Mouse (Mus musculus): ENCODE results near the gene Mical3. TPM values are rescaled to one million over a fixed set of nuclear protein-coding genes. Genes with fewer than 3 reads are reported as not detected.

The Mical3 gene
- polyA plus RNA-seq, 1 experiment from 2014 or later, result 18.0 TPM

- H3K4me3 ChIP-seq (ENCODE audit: low read depth, low read length), result no peak overlapping the region
- no peak overlapping the region for H3K27ac ChIP-seq (ENCODE audit: low read depth, low read length)
- WGBS, result 79% methylated on average over 14 of the region's 14 CpGs
Observed at GRCm38 (mm10) chr6:121043434-121044189, 87.2 kb downstream of the Mical3 start.

GRCm38 (mm10) chr6:121039719-121040118, 91.1 kb downstream of the Mical3 start:
- 91% methylated on average over 3 of the region's 3 CpGs for WGBS
- no peaks in the 10 kb centered on the region for H3K36me3 ChIP-seq (ENCODE audit: control insufficient read depth, insufficient read depth, low read length)
- no peak for DNase-seq (ENCODE audit: low spot score)

More at GRCm38 (mm10) chr6:121043434-121044189, 87.2 kb downstream of the Mical3 start:
- H3K9me3 ChIP-seq (ENCODE audit: control insufficient read depth, low read length), result no peaks in the 10 kb centered on the region
- H3K9ac ChIP-seq (ENCODE audit: low read length), result no peak overlapping the region
- ATAC-seq (replicated peaks; ENCODE audit: low FRiP score), result no peak
- no peaks in the 10 kb centered on the region for H3K27me3 ChIP-seq (ENCODE audit: control insufficient read depth, insufficient read depth, low read length)
- H3K4me2 ChIP-seq (ENCODE audit: low read depth, low read length, severe bottlenecking), result no peak overlapping the region
- no peak for DNase-seq (ENCODE audit: low spot score)
- H3K36me3 ChIP-seq (ENCODE audit: control insufficient read depth, insufficient read depth, low read length), result no peaks in the 10 kb centered on the region
- no peaks in the 10 kb centered on the region for H3K4me1 ChIP-seq (replicated peaks; ENCODE audit: control insufficient read depth, insufficient read depth, low read length)

GRCm38 (mm10) chr6:121039286-121039685, 91.5 kb downstream of the Mical3 start:
- Histone ChIP-seq H3K36me3 (ENCODE audit: control insufficient read depth, insufficient read depth, low read length) (no peaks in the 10 kb centered on the region), H3K27ac (ENCODE audit: low read depth, low read length) (no peak overlapping the region), H3K4me3 (ENCODE audit: low read depth, low read length) (no peak overlapping the region), H3K9me3 (ENCODE audit: control insufficient read depth, low read length) (no peaks in the 10 kb centered on the region), H3K4me1 (replicated peaks; ENCODE audit: control insufficient read depth, insufficient read depth, low read length) (no peaks in the 10 kb centered on the region), H3K27me3 (ENCODE audit: control insufficient read depth, insufficient read depth, low read length) (no peaks in the 10 kb centered on the region), H3K4me2 (ENCODE audit: low read depth, low read length, severe bottlenecking) (no peak overlapping the region), H3K9ac (ENCODE audit: low read length) (no peak overlapping the region)
- no peak for DNase-seq (ENCODE audit: low spot score)
- no peak for ATAC-seq (replicated peaks; ENCODE audit: low FRiP score)
- 82% methylated on average over 9 of the region's 9 CpGs for WGBS

More at GRCm38 (mm10) chr6:121039719-121040118, 91.1 kb downstream of the Mical3 start:
- Histone ChIP-seq H3K4me1 (replicated peaks; ENCODE audit: control insufficient read depth, insufficient read depth, low read length) (no peaks in the 10 kb centered on the region), H3K4me3 (ENCODE audit: low read depth, low read length) (no peak overlapping the region), H3K27me3 (ENCODE audit: control insufficient read depth, insufficient read depth, low read length) (no peaks in the 10 kb centered on the region), H3K4me2 (ENCODE audit: low read depth, low read length, severe bottlenecking) (no peak overlapping the region), H3K27ac (ENCODE audit: low read depth, low read length) (no peak overlapping the region), H3K9ac (ENCODE audit: low read length) (no peak overlapping the region), H3K9me3 (ENCODE audit: control insufficient read depth, low read length) (no peaks in the 10 kb centered on the region)
- ATAC-seq (replicated peaks; ENCODE audit: low FRiP score), result no peak

- ATAC-seq (replicated peaks; ENCODE audit: low FRiP score), result no peak
- Histone ChIP-seq H3K36me3 (ENCODE audit: control insufficient read depth, insufficient read depth, low read length) (peaks cover 2% of the 10 kb centered on the region; the same call in 1 of the 2 replicates), H3K4me2 (ENCODE audit: low read depth, low read length, severe bottlenecking) (no peak overlapping the region), H3K9ac (ENCODE audit: low read length) (no peak overlapping the region), H3K27me3 (ENCODE audit: control insufficient read depth, insufficient read depth, low read length) (no peaks in the 10 kb centered on the region), H3K27ac (ENCODE audit: low read depth, low read length) (no peak overlapping the region), H3K4me1 (replicated peaks; ENCODE audit: control insufficient read depth, insufficient read depth, low read length) (no peaks in the 10 kb centered on the region), H3K9me3 (ENCODE audit: control insufficient read depth, low read length) (no peaks in the 10 kb centered on the region), H3K4me3 (ENCODE audit: low read depth, low read length) (no peak overlapping the region)
- 68% methylated on average over 4 of the region's 4 CpGs for WGBS
- DNase-seq (ENCODE audit: low spot score), result no peak
Observed at GRCm38 (mm10) chr6:121037086-121037485, 93.7 kb downstream of the Mical3 start.

GRCm38 (mm10) chr6:121035929-121036328, 94.9 kb downstream of the Mical3 start:
- Histone ChIP-seq H3K9ac (ENCODE audit: low read length) (no peak overlapping the region), H3K27ac (ENCODE audit: low read depth, low read length) (no peak overlapping the region), H3K4me1 (replicated peaks; ENCODE audit: control insufficient read depth, insufficient read depth, low read length) (no peaks in the 10 kb centered on the region), H3K36me3 (ENCODE audit: control insufficient read depth, insufficient read depth, low read length) (peaks cover 2% of the 10 kb centered on the region; the same call in 1 of the 2 replicates), H3K4me2 (ENCODE audit: low read depth, low read length, severe bottlenecking) (no peak overlapping the region), H3K4me3 (ENCODE audit: low read depth, low read length) (no peak overlapping the region), H3K27me3 (ENCODE audit: control insufficient read depth, insufficient read depth, low read length) (no peaks in the 10 kb centered on the region), H3K9me3 (ENCODE audit: control insufficient read depth, low read length) (no peaks in the 10 kb centered on the region)
- no peak for DNase-seq (ENCODE audit: low spot score)
- WGBS, result 96% methylated on average over 3 of the region's 3 CpGs
- no peak for ATAC-seq (replicated peaks; ENCODE audit: low FRiP score)

GRCm38 (mm10) chr6:121035268-121035667, 95.5 kb downstream of the Mical3 start:
- H3K4me3 ChIP-seq (ENCODE audit: low read depth, low read length), result no peak overlapping the region
- H3K9ac ChIP-seq (ENCODE audit: low read length), result no peak overlapping the region
- no peak overlapping the region for H3K4me2 ChIP-seq (ENCODE audit: low read depth, low read length, severe bottlenecking)
- peaks cover 2% of the 10 kb centered on the region; the same call in 1 of the 2 replicates for H3K36me3 ChIP-seq (ENCODE audit: control insufficient read depth, insufficient read depth, low read length)
- no peaks in the 10 kb centered on the region for H3K4me1 ChIP-seq (replicated peaks; ENCODE audit: control insufficient read depth, insufficient read depth, low read length)
- H3K27me3 ChIP-seq (ENCODE audit: control insufficient read depth, insufficient read depth, low read length), result no peaks in the 10 kb centered on the region
- 67% methylated on average over 12 of the region's 12 CpGs for WGBS
- H3K27ac ChIP-seq (ENCODE audit: low read depth, low read length), result no peak overlapping the region
- ATAC-seq (replicated peaks; ENCODE audit: low FRiP score) (no peak), DNase-seq (ENCODE audit: low spot score) (no peak)
- H3K9me3 ChIP-seq (ENCODE audit: control insufficient read depth, low read length), result no peaks in the 10 kb centered on the region

- H3K27me3 ChIP-seq (ENCODE audit: control insufficient read depth, insufficient read depth, low read length), result no peaks in the 10 kb centered on the region
- no peaks in the 10 kb centered on the region for H3K4me1 ChIP-seq (replicated peaks; ENCODE audit: control insufficient read depth, insufficient read depth, low read length)
- H3K36me3 ChIP-seq (ENCODE audit: control insufficient read depth, insufficient read depth, low read length), result peaks cover 2% of the 10 kb centered on the region; the same call in 1 of the 2 replicates
- H3K4me3 ChIP-seq (ENCODE audit: low read depth, low read length), result no peak overlapping the region
- no peak overlapping the region for H3K27ac ChIP-seq (ENCODE audit: low read depth, low read length)
- H3K4me2 ChIP-seq (ENCODE audit: low read depth, low read length, severe bottlenecking), result no peak overlapping the region
- DNase-seq (ENCODE audit: low spot score), result no peak
- 98% methylated on average over 3 of the region's 3 CpGs for WGBS
- no peak overlapping the region for H3K9ac ChIP-seq (ENCODE audit: low read length)
- no peak for ATAC-seq (replicated peaks; ENCODE audit: low FRiP score)
- H3K9me3 ChIP-seq (ENCODE audit: control insufficient read depth, low read length), result no peaks in the 10 kb centered on the region
Observed at GRCm38 (mm10) chr6:121033250-121033649, 97.5 kb downstream of the Mical3 start.

GRCm38 (mm10) chr6:121031370-121031769, 99.4 kb downstream of the Mical3 start:
- Histone ChIP-seq H3K4me1 (replicated peaks; ENCODE audit: control insufficient read depth, insufficient read depth, low read length) (no peaks in the 10 kb centered on the region), H3K9me3 (ENCODE audit: control insufficient read depth, low read length) (no peaks in the 10 kb centered on the region), H3K9ac (ENCODE audit: low read length) (no peak overlapping the region), H3K27ac (ENCODE audit: low read depth, low read length) (no peak overlapping the region), H3K27me3 (ENCODE audit: control insufficient read depth, insufficient read depth, low read length) (no peaks in the 10 kb centered on the region), H3K4me2 (ENCODE audit: low read depth, low read length, severe bottlenecking) (no peak overlapping the region), H3K36me3 (ENCODE audit: control insufficient read depth, insufficient read depth, low read length) (peaks cover 2% of the 10 kb centered on the region; the same call in 1 of the 2 replicates), H3K4me3 (ENCODE audit: low read depth, low read length) (no peak overlapping the region)
- DNase-seq (ENCODE audit: low spot score) (no peak), ATAC-seq (replicated peaks; ENCODE audit: low FRiP score) (no peak)
- 91% methylated on average over 7 of the region's 7 CpGs for WGBS

Data from forebrain, embryonic 11.5 days (tissue).